Mouse (Mus musculus) liver, embryonic 13.5 days (tissue): Measurements from ENCODE around the gene Tnnt1. TPM values are rescaled to one million over a fixed set of nuclear protein-coding genes. Genes with fewer than 3 reads are reported as not detected.

Experiments
- ATAC-seq: fragments of 200-750 bp; cut with Nextera tagmentation; 2 replicates; pipeline ENCODE4 v1.8.0; 2017; ENCODE audit warnings: low read depth, mild to moderate bottlenecking, moderate number of reproducible peaks, moderate library complexity
- DNase-seq: peaks from one replicate; pipeline ENCODE4 v3.0.0; 2022
- H3K27ac ChIP-seq: fragments of 300-500 bp; sonication (generic); 2 replicates; pipeline ENCODE4 v1.5.1; 2015; ENCODE audit warnings: moderate library complexity, mild to moderate bottlenecking, inconsistent platforms
- H3K27me3 ChIP-seq: fragments of 300-500 bp; sonication (generic); 2 replicates; pipeline ENCODE4 v1.6.1; 2015; ENCODE audit warnings: mild to moderate bottlenecking, inconsistent platforms
- H3K36me3 ChIP-seq: fragments of 300-500 bp; sonication (generic); 2 replicates; pipeline ENCODE4 v1.6.1; 2015; ENCODE audit warnings: mild to moderate bottlenecking, inconsistent platforms
- H3K4me1 ChIP-seq: fragments of 300-500 bp; sonication (generic); replicated peaks from 2 replicates; pipeline ENCODE4 v1.6.1; 2015; ENCODE audit warnings: inconsistent platforms
- H3K4me2 ChIP-seq: fragments of 300-500 bp; sonication (generic); 2 replicates; pipeline ENCODE4 v1.6.1; 2015; ENCODE audit warnings: inconsistent platforms, mild to moderate bottlenecking, moderate library complexity
- H3K4me3 ChIP-seq: fragments of 300-500 bp; sonication (generic); replicated peaks from 2 replicates; pipeline ENCODE4 v1.5.1; 2015; ENCODE audit warnings: mild to moderate bottlenecking, inconsistent platforms
- H3K9ac ChIP-seq: fragments of 300-500 bp; sonication (generic); 2 replicates; pipeline ENCODE4 v1.6.1; 2015; ENCODE audit warnings: mild to moderate bottlenecking, inconsistent platforms
- H3K9me3 ChIP-seq: fragments of 300-500 bp; sonication (generic); replicated peaks from 2 replicates; pipeline ENCODE4 v1.6.1; 2016; ENCODE audit warnings: inconsistent platforms
- WGBS: fragments of 180-500 bp; shearing (Covaris S2); methylation state at CpG from one replicate; pipeline ENCODE4 v1.1.7; 2015; ENCODE audit not compliant: insufficient replicate concordance; 5-methylcytosine and 5-hydroxymethylcytosine counted together
- polyA plus RNA-seq: library from polyadenylated mRNA; unstranded; fragments of >200 nt; fragmentation: Nextera tagmentation; extraction: Ambion mirVana; gene quantifications from 2 replicates; pipeline ENCODE4 v1.2.1, GENCODE M21; 2015

The Tnnt1 gene
- polyA plus RNA-seq, 1 experiment from 2014 or later, result 13.2 TPM

DNA sequence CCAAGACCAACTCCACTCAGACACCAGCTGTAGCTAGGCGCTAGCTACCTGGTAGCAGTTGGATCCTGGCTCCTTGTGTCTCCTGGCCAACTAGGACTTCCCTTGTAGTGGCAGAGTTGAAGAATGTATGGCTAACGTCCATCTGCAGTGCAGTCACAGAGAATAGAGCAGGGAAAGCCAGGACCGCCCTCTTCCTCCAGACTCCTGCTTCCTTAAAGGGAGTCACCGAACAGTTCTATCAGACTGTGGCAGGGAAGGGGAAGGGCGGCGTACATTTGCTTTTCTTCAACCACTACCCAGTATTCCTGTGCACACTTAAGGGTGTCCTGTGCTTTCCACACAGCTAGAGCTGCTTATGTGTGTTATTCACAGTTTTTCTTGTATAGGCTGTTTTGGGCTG is 24.9 kb downstream of the Tnnt1 start:
- DNase-seq (no peak), ATAC-seq (0 out of 2 replicates have a peak, but pooled peaks have one; percentile 16)
- no peaks in the 10 kb centered on the region for H3K27me3 ChIP-seq
- 45% methylated on average over 6 of the region's 6 CpGs for WGBS
- H3K27ac ChIP-seq, result 0 out of 2 replicates have a peak overlapping the region, but pooled peaks have one; percentile 47
- no peaks in the 10 kb centered on the region for H3K9me3 ChIP-seq
- no peak overlapping the region for H3K9ac ChIP-seq
- H3K4me3 ChIP-seq, result no peak overlapping the region
- H3K4me1 ChIP-seq, result peaks cover 58% of the 10 kb centered on the region
- no peak overlapping the region for H3K4me2 ChIP-seq
- H3K36me3 ChIP-seq, result peaks cover 91% of the 10 kb centered on the region

- H3K27ac ChIP-seq, result no peak overlapping the region
- peaks cover 18% of the 10 kb centered on the region; the same call in 1 of the 2 replicates for H3K4me1 ChIP-seq
- no peak overlapping the region for H3K4me2 ChIP-seq
- H3K9me3 ChIP-seq, result no peaks in the 10 kb centered on the region
- DNase-seq (no peak), ATAC-seq (no peak)
- H3K36me3 ChIP-seq, result peaks cover 65% of the 10 kb centered on the region
- 84% methylated on average over 12 of the region's 12 CpGs for WGBS
- peaks cover 23% of the 10 kb centered on the region for H3K27me3 ChIP-seq
- H3K9ac ChIP-seq, result no peak overlapping the region
- H3K4me3 ChIP-seq, result no peak overlapping the region
Measured at GRCm38 (mm10) chr7:4482281-4482680, 33.9 kb downstream of the Tnnt1 start.

- Histone ChIP-seq H3K4me1 (peaks cover 18% of the 10 kb centered on the region; the same call in 1 of the 2 replicates), H3K36me3 (peaks cover 41% of the 10 kb centered on the region), H3K4me2 (no peak overlapping the region), H3K9me3 (no peaks in the 10 kb centered on the region), H3K27me3 (peaks cover 45% of the 10 kb centered on the region), H3K27ac (no peak overlapping the region), H3K4me3 (no peak overlapping the region), H3K9ac (no peak overlapping the region)
- 45% methylated on average over 6 of the region's 6 CpGs for WGBS
- DNase-seq, result no peak
- ATAC-seq, result no peak
Measured at GRCm38 (mm10) chr7:4479674-4480073, 36.5 kb downstream of the Tnnt1 start.

DNA sequence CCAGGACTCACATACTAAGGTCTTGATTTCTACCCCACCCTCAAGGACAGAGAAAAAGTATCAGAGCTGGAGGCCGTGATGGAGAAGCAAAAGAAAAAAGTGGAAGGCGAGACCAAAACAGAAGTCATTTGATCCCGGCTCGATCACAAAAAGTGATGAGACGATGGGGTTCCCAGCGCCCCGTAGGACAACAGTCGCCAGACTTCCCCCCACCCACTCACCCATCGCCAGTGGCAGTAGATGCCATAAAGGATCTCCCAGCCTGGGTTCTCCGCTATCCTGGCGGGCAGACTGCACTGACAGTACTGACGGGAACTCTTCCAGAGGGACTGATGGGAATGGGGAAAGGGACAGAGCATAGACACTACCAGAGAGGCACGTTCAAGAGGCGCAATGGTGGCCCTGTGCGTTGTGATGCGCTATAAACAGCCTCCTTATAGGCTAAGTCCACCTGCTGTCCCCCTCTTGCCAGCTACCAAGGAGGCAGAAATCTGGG is 37.3 kb downstream of the Tnnt1 start:
- ATAC-seq (no peak), DNase-seq (no peak)
- H3K4me1 ChIP-seq, result peaks cover 18% of the 10 kb centered on the region; the same call in 1 of the 2 replicates
- no peaks in the 10 kb centered on the region for H3K9me3 ChIP-seq
- H3K27me3 ChIP-seq, result peaks cover 53% of the 10 kb centered on the region
- WGBS, result 7% methylated on average over 16 of the region's 16 CpGs
- H3K36me3 ChIP-seq, result peaks cover 32% of the 10 kb centered on the region
- peak overlapping the region; percentile 57 for H3K4me2 ChIP-seq
- H3K4me3 ChIP-seq, result peak overlapping the region; percentile 43
- no peak overlapping the region; the same call in 1 of the 2 replicates for H3K27ac ChIP-seq
- no peak overlapping the region for H3K9ac ChIP-seq

DNA sequence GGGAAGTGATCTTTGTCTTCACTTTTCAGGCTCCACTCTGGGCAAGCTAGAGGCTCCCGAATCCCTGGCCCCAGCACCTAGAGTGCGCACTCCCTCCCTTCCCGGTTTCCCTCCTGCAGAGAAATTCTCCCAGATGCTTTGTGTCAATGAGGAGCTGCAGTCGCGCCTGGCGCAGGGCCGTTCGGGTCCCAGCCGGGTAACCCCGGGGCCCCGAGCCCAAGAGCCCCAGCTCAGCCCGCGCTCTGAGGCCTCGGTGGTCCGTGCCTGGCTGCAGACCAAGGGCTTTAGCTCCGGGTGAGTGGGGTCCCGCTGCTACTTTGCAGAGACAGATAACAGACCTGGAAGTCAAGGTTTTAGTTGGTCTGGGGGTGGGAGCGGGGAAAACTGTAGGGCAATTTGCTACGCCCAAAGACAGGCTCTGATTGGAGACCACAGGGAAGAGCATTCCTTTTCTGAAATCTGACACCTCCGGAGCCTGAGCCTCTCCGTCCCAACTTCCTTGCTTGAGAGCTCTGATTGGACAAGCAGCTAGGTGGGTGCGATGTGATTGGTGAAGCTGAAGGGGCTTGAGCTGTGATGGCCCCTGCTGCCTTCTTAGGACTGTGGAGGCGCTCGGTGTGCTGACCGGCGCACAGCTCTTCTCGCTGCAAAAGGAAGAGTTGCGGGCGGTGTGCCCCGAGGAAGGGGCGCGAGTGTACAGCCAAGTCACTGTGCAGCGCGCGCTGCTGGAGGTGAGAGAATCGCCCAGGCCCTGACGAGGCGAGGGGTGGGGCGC is 38.0 kb downstream of the Tnnt1 start:
- DNase-seq, result no peak
- H3K27me3 ChIP-seq, result peaks cover 59% of the 10 kb centered on the region
- peak overlapping the region; percentile 57 for H3K4me2 ChIP-seq
- peak; percentile 68 for ATAC-seq
- H3K27ac ChIP-seq, result no peak overlapping the region; the same call in 1 of the 2 replicates
- H3K9ac ChIP-seq, result peak overlapping the region; percentile 13; the same call in 1 of the 2 replicates
- H3K9me3 ChIP-seq, result no peaks in the 10 kb centered on the region
- peaks cover 18% of the 10 kb centered on the region; the same call in 1 of the 2 replicates for H3K4me1 ChIP-seq
- 2% methylated on average over 39 of the region's 39 CpGs for WGBS
- H3K36me3 ChIP-seq, result peaks cover 26% of the 10 kb centered on the region
- H3K4me3 ChIP-seq, result peak overlapping the region; percentile 43

DNA sequence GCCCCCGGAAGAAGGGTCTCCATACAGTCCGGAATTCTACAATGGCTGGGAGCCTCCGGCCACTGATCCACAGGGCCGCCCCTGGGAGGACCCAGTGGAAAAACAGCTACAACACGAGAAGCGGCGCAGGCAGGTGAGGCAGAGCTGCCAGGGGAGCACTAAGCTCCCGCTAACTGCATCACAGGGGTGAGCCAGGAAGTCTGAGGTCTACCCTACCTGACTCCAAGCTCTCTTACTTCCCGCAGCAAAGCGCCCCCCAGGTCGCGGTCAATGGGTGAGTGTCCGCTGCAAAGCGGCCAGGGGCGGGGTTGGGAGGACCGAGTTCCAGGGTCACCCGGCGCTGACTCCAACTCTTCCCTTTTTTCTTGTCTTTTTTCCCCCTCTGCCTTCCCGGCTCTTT is 42.2 kb downstream of the Tnnt1 start:
- H3K9me3 ChIP-seq, result no peaks in the 10 kb centered on the region
- H3K4me3 ChIP-seq, result no peak overlapping the region
- no peaks in the 10 kb centered on the region for H3K36me3 ChIP-seq
- peaks cover 25% of the 10 kb centered on the region for H3K4me1 ChIP-seq
- no peak overlapping the region for H3K9ac ChIP-seq
- ATAC-seq, result no peak
- peaks cover 95% of the 10 kb centered on the region for H3K27me3 ChIP-seq
- H3K27ac ChIP-seq, result no peak overlapping the region
- no peak overlapping the region for H3K4me2 ChIP-seq
- DNase-seq, result no peak
- 9% methylated on average over 19 of the region's 19 CpGs for WGBS

GRCm38 (mm10) chr7:4471179-4471555 is 45.0 kb downstream of the Tnnt1 start:
- H3K4me3 ChIP-seq, result peak overlapping the region; percentile 37
- DNase-seq (peak; percentile 48), ATAC-seq (peak; percentile 57)
- H3K36me3 ChIP-seq, result no peaks in the 10 kb centered on the region
- peaks cover 79% of the 10 kb centered on the region for H3K27me3 ChIP-seq
- no peaks in the 10 kb centered on the region for H3K9me3 ChIP-seq
- 3% methylated on average over 24 of the region's 24 CpGs for WGBS
- peaks cover 11% of the 10 kb centered on the region for H3K4me1 ChIP-seq
- no peak overlapping the region for H3K27ac ChIP-seq
- H3K9ac ChIP-seq, result no peak overlapping the region
- peak overlapping the region; percentile 57 for H3K4me2 ChIP-seq

DNA sequence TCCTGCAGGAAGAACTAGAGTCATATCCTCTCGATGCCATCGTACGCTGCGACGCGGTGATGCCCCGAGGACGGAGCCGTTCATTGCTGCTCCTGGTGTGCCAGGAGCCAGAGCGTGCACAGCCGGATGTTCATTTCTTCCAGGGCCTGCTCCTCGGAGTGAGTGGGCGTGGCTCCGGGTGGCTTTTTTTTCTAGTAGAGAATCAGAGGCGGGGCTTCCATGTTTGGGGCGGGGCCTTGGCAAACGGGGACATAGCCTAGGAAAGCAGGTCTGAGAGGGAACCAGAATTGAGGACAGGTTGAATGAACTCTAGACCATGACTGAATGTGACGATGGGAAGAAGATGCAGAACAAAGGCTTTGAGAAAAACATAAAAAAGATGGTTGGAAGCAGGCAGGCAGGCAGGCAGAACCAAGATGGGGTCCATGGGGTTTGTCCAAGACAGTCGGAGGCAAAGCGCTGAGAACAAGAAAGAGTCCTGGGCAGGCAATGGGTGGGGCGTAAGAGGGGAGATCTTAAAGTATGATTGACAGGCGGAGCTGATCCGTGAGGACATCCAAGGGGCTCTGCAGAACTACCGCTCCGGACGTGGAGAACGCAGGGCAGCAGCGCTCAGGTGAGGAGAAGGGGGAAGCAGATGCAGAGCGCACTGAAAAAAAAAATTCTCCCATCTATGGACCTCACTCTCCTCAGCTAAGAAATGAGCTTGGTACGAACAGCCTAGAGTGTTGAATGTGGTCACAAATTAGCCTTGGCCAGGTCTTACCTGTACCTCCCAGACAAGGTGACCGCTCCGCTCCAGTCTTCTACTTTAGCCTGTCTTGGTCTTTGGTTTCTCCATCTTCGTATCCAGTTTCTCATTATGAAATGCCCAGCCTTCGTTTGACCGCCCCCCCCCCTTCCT is 45.7 kb downstream of the Tnnt1 start:
- Histone ChIP-seq H3K9ac (no peak overlapping the region), H3K4me3 (peak overlapping the region; percentile 37)
- 5% methylated on average over 35 of the region's 35 CpGs for WGBS

DNA sequence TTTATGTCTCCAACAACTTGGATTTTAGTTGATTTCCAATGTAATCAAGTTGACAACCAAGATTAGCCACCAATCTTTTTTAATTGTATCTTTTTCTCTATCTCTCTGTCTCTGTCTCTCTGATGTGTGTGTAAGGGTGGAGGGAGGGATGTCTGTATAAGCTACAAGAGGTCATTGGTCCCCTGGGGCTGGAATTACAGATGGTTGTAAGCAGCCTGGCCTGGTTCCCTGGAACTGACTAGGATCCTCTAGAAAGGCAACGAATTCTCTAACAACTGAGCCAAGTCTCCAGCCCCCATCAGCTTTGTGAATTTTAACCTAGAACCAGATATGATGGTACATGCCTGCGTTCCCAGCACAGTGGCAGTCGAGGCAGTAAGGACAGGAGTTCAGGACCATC is 48.4 kb downstream of the Tnnt1 start:
- peaks cover 49% of the 10 kb centered on the region for H3K27me3 ChIP-seq
- no peak for ATAC-seq

More for the DNA sequence above, 45.7 kb downstream of the Tnnt1 start:
- ATAC-seq, result peak; percentile 52
- Histone ChIP-seq H3K27ac (no peak overlapping the region), H3K4me2 (peak overlapping the region; percentile 57), H3K36me3 (no peaks in the 10 kb centered on the region), H3K4me1 (peaks cover 11% of the 10 kb centered on the region), H3K27me3 (peaks cover 73% of the 10 kb centered on the region), H3K9me3 (no peaks in the 10 kb centered on the region)
- peak; percentile 41 for DNase-seq

GRCm38 (mm10) chr7:4464194-4464824 is 51.9 kb downstream of the Tnnt1 start:
- no peaks in the 10 kb centered on the region for H3K9me3 ChIP-seq
- ATAC-seq (no peak), DNase-seq (no peak)
- H3K36me3 ChIP-seq, result no peaks in the 10 kb centered on the region
- H3K4me3 ChIP-seq, result no peak overlapping the region
- peaks cover 14% of the 10 kb centered on the region for H3K27me3 ChIP-seq
- H3K27ac ChIP-seq, result no peak overlapping the region
- H3K4me1 ChIP-seq, result peaks cover 4% of the 10 kb centered on the region; the same call in 1 of the 2 replicates
- H3K4me2 ChIP-seq, result no peak overlapping the region
- 9% methylated on average over 12 of the region's 12 CpGs for WGBS
- no peak overlapping the region for H3K9ac ChIP-seq

More for the DNA sequence above, 48.4 kb downstream of the Tnnt1 start:
- Histone ChIP-seq H3K9me3 (no peaks in the 10 kb centered on the region), H3K4me3 (no peak overlapping the region), H3K4me1 (peaks cover 15% of the 10 kb centered on the region), H3K4me2 (no peak overlapping the region), H3K36me3 (no peaks in the 10 kb centered on the region), H3K27ac (no peak overlapping the region), H3K9ac (no peak overlapping the region)
- 56% methylated on average over 3 of the region's 3 CpGs for WGBS
- DNase-seq, result no peak
